Mouse (Mus musculus) CH12.LX (cell line): ENCODE data around the gene Amotl1. TPM values are rescaled to one million over a fixed set of nuclear protein-coding genes. Genes with fewer than 3 reads are reported as not detected.

Experiments used
- DNase-seq: peaks from one replicate; pipeline ENCODE4 v3.0.0-alpha.2; 2013; ENCODE audit errors: extremely low read depth
- H3K27ac ChIP-seq: 2 replicates; pipeline ENCODE4 v1.5.1; 2012; ENCODE audit warnings: low read depth, mild to moderate bottlenecking, control low read depth, moderate library complexity; ENCODE audit not compliant: insufficient read depth
- H3K27me3 ChIP-seq: replicated peaks from 2 replicates; pipeline ENCODE3; 2012; ENCODE audit warnings: inconsistent platforms
- H3K36me3 ChIP-seq, 2 experiments: replicated peaks in 1 of 2; 2 replicates each; pipeline versions ENCODE3 to v1.6.1; 2012; ENCODE audit warnings: inconsistent platforms in 1 of 2, low read length in 1 of 2, mild to moderate bottlenecking in 1 of 2, mixed read lengths in 1 of 2, moderate library complexity in 1 of 2; ENCODE audit not compliant: control insufficient read depth in 1 of 2, insufficient read depth in 1 of 2
- H3K4me1 ChIP-seq, 2 experiments: 2 replicates each; pipeline ENCODE4 v1.6.1; 2012; ENCODE audit warnings: inconsistent platforms in 1 of 2, moderate library complexity in 1 of 2; ENCODE audit not compliant: insufficient read depth in 2 of 2, control insufficient read depth in 1 of 2
- H3K4me2 ChIP-seq: 2 replicates; pipeline ENCODE4 v1.6.1; 2012; ENCODE audit warnings: low read depth, mild to moderate bottlenecking, control low read depth; ENCODE audit not compliant: poor library complexity, insufficient read depth, severe bottlenecking
- H3K4me3 ChIP-seq, 3 experiments: fragments of 150-350 bp in 1 of 3; sonication (generic) in 1 of 3; replicated peaks in 1 of 3; 2 replicates each; pipeline versions ENCODE3 to v1.5.1; 2011 to 2012; ENCODE audit warnings: low read depth in 2 of 3, low read length in 2 of 3, mild to moderate bottlenecking in 2 of 3, moderate library complexity in 2 of 3, control low read depth in 1 of 3, improper control_type of control experiment in 1 of 3, inconsistent platforms in 1 of 3, mixed read lengths in 1 of 3; ENCODE audit not compliant: poor library complexity in 1 of 3
- H3K79me2 ChIP-seq: replicated peaks from 2 replicates; pipeline ENCODE4 v1.6.1; 2012; ENCODE audit warnings: mild to moderate bottlenecking, moderate library complexity; ENCODE audit not compliant: control insufficient read depth, poor library complexity, insufficient read depth, severe bottlenecking; ENCODE audit errors: extremely low read depth
- H3K9ac ChIP-seq: 2 replicates; pipeline ENCODE4 v1.6.1; 2012; ENCODE audit warnings: low read depth, mild to moderate bottlenecking, control low read depth, moderate library complexity; ENCODE audit not compliant: insufficient read depth
- H3K9me3 ChIP-seq: replicated peaks from 2 replicates; pipeline ENCODE3; 2012; ENCODE audit warnings: low read length, inconsistent platforms, mixed read lengths
- CHD2 ChIP-seq: IDR thresholded peaks from 2 replicates; pipeline ENCODE4 v1.6.1; 2011; ENCODE audit warnings: low read length, improper control_type of control experiment
- CTCF ChIP-seq, 2 experiments: IDR thresholded peaks in 1 of 2; conservative IDR thresholded peaks in 1 of 2; 2 replicates each; pipeline ENCODE4 v1.5.1; 2011 to 2012; ENCODE audit warnings: low read depth in 2 of 2, low read length in 2 of 2, improper control_type of control experiment in 1 of 2, inconsistent platforms in 1 of 2, mild to moderate bottlenecking in 1 of 2, moderate library complexity in 1 of 2
- E2F4 ChIP-seq: IDR thresholded peaks from 2 replicates; pipeline ENCODE4 v1.6.1; 2011; ENCODE audit warnings: low read depth, low read length, improper control_type of control experiment; ENCODE audit not compliant: insufficient replicate concordance
- ELF1 ChIP-seq: IDR thresholded peaks from 2 replicates; pipeline ENCODE4 v1.6.1; 2014; ENCODE audit warnings: low read depth, mild to moderate bottlenecking, inconsistent platforms, low read length, improper control_type of control experiment
- EP300 ChIP-seq: IDR thresholded peaks from 2 replicates; pipeline ENCODE4 v1.6.1; 2011; ENCODE audit warnings: low read length, improper control_type of control experiment
- ETS1 ChIP-seq: conservative IDR thresholded peaks from 2 replicates; pipeline ENCODE4 v1.6.1; 2012; ENCODE audit warnings: low read depth, mild to moderate bottlenecking, inconsistent platforms, low read length, improper control_type of control experiment, moderate library complexity
- KAT2A ChIP-seq: IDR thresholded peaks from 2 replicates; pipeline ENCODE4 v1.6.1; 2012; ENCODE audit warnings: low read length, improper control_type of control experiment, inconsistent platforms; ENCODE audit not compliant: insufficient replicate concordance
- MAZ ChIP-seq: IDR thresholded peaks from 2 replicates; pipeline ENCODE4 v1.6.1; 2012; ENCODE audit warnings: low read depth, mild to moderate bottlenecking, inconsistent platforms, low read length, improper control_type of control experiment, moderate library complexity
- MXI1 ChIP-seq: IDR thresholded peaks from 2 replicates; pipeline ENCODE4 v1.6.1; 2011; ENCODE audit warnings: mild to moderate bottlenecking, low read depth, low read length, improper control_type of control experiment
- NRF1 ChIP-seq: IDR thresholded peaks from 2 replicates; pipeline ENCODE4 v1.6.1; 2014; ENCODE audit warnings: low read depth, mild to moderate bottlenecking, inconsistent platforms, low read length, improper control_type of control experiment, moderate library complexity
- RAD21 ChIP-seq: IDR thresholded peaks from 2 replicates; pipeline ENCODE4 v1.6.1; 2011; ENCODE audit warnings: low read depth, mild to moderate bottlenecking, low read length, improper control_type of control experiment, moderate library complexity
- RCOR1 ChIP-seq: conservative IDR thresholded peaks from 2 replicates; pipeline ENCODE4 v1.6.1; 2012; ENCODE audit warnings: low read depth, mild to moderate bottlenecking, inconsistent platforms, low read length, improper control_type of control experiment
- SIN3A ChIP-seq: IDR thresholded peaks from 2 replicates; pipeline ENCODE4 v1.6.1; 2012; ENCODE audit warnings: low read length, improper control_type of control experiment, inconsistent platforms
- SMC3 ChIP-seq: IDR thresholded peaks from 2 replicates; pipeline ENCODE4 v1.6.1; 2011; ENCODE audit warnings: low read depth, low read length, improper control_type of control experiment
- TCF12 ChIP-seq: IDR thresholded peaks from 2 replicates; pipeline ENCODE4 v1.6.1; 2014; ENCODE audit warnings: low read depth, mild to moderate bottlenecking, inconsistent platforms, low read length, improper control_type of control experiment
- UBTF ChIP-seq: IDR thresholded peaks from 2 replicates; pipeline ENCODE4 v1.6.1; 2012; ENCODE audit warnings: low read depth, mild to moderate bottlenecking, inconsistent platforms, low read length, improper control_type of control experiment, moderate library complexity
- USF2 ChIP-seq: conservative IDR thresholded peaks from 2 replicates; pipeline ENCODE4 v1.6.1; 2011; ENCODE audit warnings: low read depth, low read length, improper control_type of control experiment
- ZKSCAN1 ChIP-seq: IDR thresholded peaks from 2 replicates; pipeline ENCODE4 v1.6.1; 2012; ENCODE audit warnings: low read depth, inconsistent platforms, low read length, improper control_type of control experiment, borderline replicate concordance
- dilution Hi-C: fragments of 300-500 bp; cut with MboI; formaldehyde crosslinking; loops from 2 replicates; pipeline ENCODE4 v1.14.3; 2020; ENCODE audit warnings: low sequenced_read_pairs; ENCODE audit not compliant: extremely low pct_unique_long_range_greater_than_20kb, extremely low pct_ligation_motif_present
- in situ Hi-C: fragments of 300-500 bp; cut with MboI; formaldehyde crosslinking; loops from 3 replicates; pipeline ENCODE4 v1.14.3; 2019; ENCODE audit warnings: low sequenced_read_pairs, low pct_ligation_motif_present, low pct_unique_long_range_greater_than_20kb, mixed read lengths
- polyA plus RNA-seq: library from polyadenylated mRNA; unstranded; fragments of >175 nt; gene quantifications from 2 replicates; pipeline ENCODE4 v1.2.1, GENCODE M21; 2012; ENCODE audit warnings: low read depth; ENCODE audit not compliant: insufficient read length
- total RNA-seq, 2 experiments: library from RNA; depleted of rRNA; stranded (reverse); fragments of 300-350 nt in 1 of 2; fragments of >200 nt in 1 of 2; gene quantifications; 2 replicates each; pipeline ENCODE4 v1.2.3; 2012 to 2014

Gene Amotl1
- total and polyA plus RNA-seq, 3 experiments = 0.93 to 2.7 (median 1.2) TPM

GRCm38 (mm10) chr9:14657926-14658325, 13.1 kb upstream of the Amotl1 start:
- dilution Hi-C loops = no loop called here
- in situ Hi-C loops = no loop called here
- no peaks in the 10 kb centered on the region for H3K27me3 ChIP-seq
- peaks cover 0 to 5% of the 10 kb centered on the region in 2 experiments; a peak in 2 of 4 replicates for H3K4me1 ChIP-seq
- H3K36me3 ChIP-seq = no peaks in the 10 kb centered on the region
- H3K4me2 ChIP-seq = no peak overlapping the region
- H3K27ac ChIP-seq = no peak overlapping the region
- DNase-seq = no peak
- no peak for TF ChIP-seq USF2
- no peak for TF ChIP-seq CHD2
- TF ChIP-seq E2F4 = no peak
- no peak for TF ChIP-seq MAZ
- TF ChIP-seq NRF1 = no peak
- no peak for TF ChIP-seq KAT2A
- no peak for TF ChIP-seq RCOR1
- no peak for TF ChIP-seq EP300
- no peak for TF ChIP-seq TCF12
- no peak overlapping the region for H3K9ac ChIP-seq
- no peaks in the 10 kb centered on the region for H3K9me3 ChIP-seq
- H3K4me3 ChIP-seq = no peak overlapping the region
- H3K79me2 ChIP-seq = no peaks in the 10 kb centered on the region

- no peaks in the 10 kb centered on the region for H3K36me3 ChIP-seq
- H3K9ac ChIP-seq = no peak overlapping the region
- no peak overlapping the region for H3K27ac ChIP-seq
- no peaks in the 10 kb centered on the region for H3K79me2 ChIP-seq
- no peak for DNase-seq
- TF ChIP-seq UBTF (no peak), EP300 (no peak), ETS1 (no peak), RCOR1 (no peak), MAZ (no peak), ZKSCAN1 (no peak), CTCF (conservative IDR thresholded peaks at IDR 0.05 in 1 of 2, IDR thresholded peaks at IDR 0.05 in 1 of 2; ENCODE audit: low read depth in 2 of 2, low read length in 2 of 2) (peak; percentile 20 to 60; a peak in 3 of 4 replicates), ELF1 (no peak), MXI1 (no peak), RAD21 (peak; percentile 44), NRF1 (no peak), SIN3A (no peak), SMC3 (peak; percentile 63)
- H3K9me3 ChIP-seq = no peaks in the 10 kb centered on the region
- H3K4me2 ChIP-seq = no peak overlapping the region
- H3K27me3 ChIP-seq = no peaks in the 10 kb centered on the region
- dilution Hi-C loops (no loop called here), in situ Hi-C loops (no loop called here)
- no peak overlapping the region for H3K4me3 ChIP-seq
- peaks cover 0 to 5% of the 10 kb centered on the region in 2 experiments; a peak in 2 of 4 replicates for H3K4me1 ChIP-seq
These were observed 9.2 kb upstream of the Amotl1 start for GRCm38 (mm10) chr9:14654010-14654409.
